Mouse (Mus musculus) forebrain, postnatal 0 days (tissue): ENCODE results near the gene Ginm1. TPM values are rescaled to one million over a fixed set of nuclear protein-coding genes. Genes with fewer than 3 reads are reported as not detected.

ENCODE experiments used
- ATAC-seq: fragments of 200-750 bp; cut with Nextera tagmentation; 2 replicates; pipeline ENCODE4 v1.8.0; 2017; ENCODE audit warnings: mild to moderate bottlenecking, moderate library complexity
- DNase-seq: peaks from one replicate; pipeline ENCODE4 v3.0.0-alpha.2; 2015
- H3K27ac ChIP-seq: fragments of 300-500 bp; sonication (generic); 2 replicates; pipeline ENCODE4 v1.5.1; 2014; ENCODE audit warnings: low read depth, mild to moderate bottlenecking, antibody characterized with exemption, low read length, moderate library complexity, mixed read lengths
- H3K27me3 ChIP-seq: fragments of 300-500 bp; sonication (generic); 2 replicates; pipeline ENCODE4 v1.6.1; 2014; ENCODE audit warnings: mild to moderate bottlenecking, low read length, mixed read lengths; ENCODE audit not compliant: insufficient read depth
- H3K36me3 ChIP-seq: fragments of 300-500 bp; sonication (generic); 2 replicates; pipeline ENCODE4 v1.6.1; 2014; ENCODE audit warnings: mild to moderate bottlenecking, moderate library complexity; ENCODE audit not compliant: insufficient read depth
- H3K4me1 ChIP-seq: fragments of 300-500 bp; sonication (generic); 2 replicates; pipeline ENCODE4 v1.6.1; 2014; ENCODE audit warnings: antibody characterized with exemption; ENCODE audit not compliant: insufficient read depth
- H3K4me2 ChIP-seq: fragments of 300-500 bp; sonication (generic); 2 replicates; pipeline ENCODE4 v1.6.1; 2014; ENCODE audit warnings: low read depth, mild to moderate bottlenecking, moderate library complexity
- H3K4me3 ChIP-seq: fragments of 300-500 bp; sonication (generic); 2 replicates; pipeline ENCODE4 v1.5.1; 2014; ENCODE audit warnings: low read depth, low read length, mixed read lengths
- H3K9ac ChIP-seq: fragments of 300-500 bp; sonication (generic); 2 replicates; pipeline ENCODE4 v1.6.1; 2014; ENCODE audit warnings: mild to moderate bottlenecking
- H3K9me3 ChIP-seq: fragments of 300-500 bp; sonication (generic); 2 replicates; pipeline ENCODE4 v1.6.1; 2016; ENCODE audit warnings: low read length
- CTCF ChIP-seq: sonication (generic); IDR thresholded peaks from 2 replicates; pipeline ENCODE4 v1.5.1; 2016; ENCODE audit warnings: antibody characterized with exemption, control low read depth, low read depth
- WGBS: fragments of 180-500 bp; shearing (Covaris S2); extraction: QIAGEN DNeasy Blood & Tissue Kit; methylation state at CpG from one replicate; pipeline ENCODE4 v1.1.7; 2014; 5-methylcytosine and 5-hydroxymethylcytosine counted together
- microRNA-seq, 2 experiments: library from miRNA; unstranded; fragments of <30 nt; microRNA quantifications; one replicate each; pipeline ENCODE4; 2016
- polyA plus RNA-seq: library from polyadenylated mRNA; unstranded; fragments of >200 nt; fragmentation: Nextera tagmentation; extraction: Ambion mirVana; gene quantifications from 2 replicates; pipeline ENCODE4 v1.2.1, GENCODE M21; 2015
- total RNA-seq: library from RNA; depleted of rRNA; stranded (reverse); fragments of >200 nt; gene quantifications from 2 replicates; pipeline ENCODE4 v1.2.3, GENCODE M21; 2014; rRNA removed

The Ginm1 gene
- total and polyA plus RNA-seq, 2 experiments from 2014 or later = 51.0 to 61.2 TPM

DNA sequence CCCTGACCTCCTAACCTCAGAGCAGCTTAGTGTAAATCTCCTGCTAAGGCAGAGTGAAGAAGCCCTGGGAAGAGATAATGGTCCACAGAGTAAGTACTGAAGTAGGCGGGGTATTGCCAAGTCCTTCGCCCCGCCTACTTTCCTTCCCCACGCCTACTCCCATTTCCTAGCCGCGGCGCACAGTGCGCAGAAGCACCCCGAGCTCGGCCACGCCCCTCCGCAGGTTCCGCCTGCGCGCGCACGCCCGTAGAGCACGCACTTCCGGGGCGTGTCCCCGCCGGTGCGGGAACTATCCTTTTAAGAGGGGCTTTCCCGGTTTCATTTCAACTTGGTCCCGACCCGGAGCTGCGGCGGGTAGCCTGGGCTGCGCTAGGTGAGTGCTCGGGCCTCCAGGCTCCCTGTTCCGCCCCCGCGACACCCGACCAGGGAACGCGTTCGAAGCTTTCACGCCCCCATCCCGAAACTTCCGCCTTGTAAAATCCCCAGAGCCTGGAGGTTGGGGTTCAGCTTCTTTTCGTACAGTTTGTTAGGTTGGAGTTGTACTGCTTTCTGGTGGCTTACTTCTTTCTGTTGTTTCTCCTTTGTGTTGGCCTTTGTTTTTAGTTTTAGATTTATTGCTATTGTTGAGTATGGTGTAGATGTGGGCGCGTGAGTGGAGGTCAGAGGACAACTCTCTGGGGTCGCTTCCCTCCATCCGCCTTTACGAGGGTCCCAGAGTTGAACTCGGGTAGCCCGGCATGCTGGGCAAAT is 66.7 kb downstream of the Ginm1 start, which contains the start of gene Katna1:
TSS of gene Katna1 (plus strand) at position 250 of the 750 bp plus-strand sequence.
- TF ChIP-seq CTCF = no peak
- Histone ChIP-seq H3K4me1 (no peaks in the 10 kb centered on the region), H3K4me2 (peak within 1 kb of the TSS; percentile 90), H3K36me3 (no peaks in the 10 kb centered on the region), H3K9ac (peak within 1 kb of the TSS; percentile 63), H3K27ac (peak within 1 kb of the TSS; percentile 67), H3K9me3 (no peaks in the 10 kb centered on the region), H3K27me3 (no peaks in the 10 kb centered on the region), H3K4me3 (peak within 1 kb of the TSS; percentile 98)
- WGBS = 3% methylated on average over 49 of the region's 49 CpGs
- DNase-seq (peak; percentile 94), ATAC-seq (peak; percentile 100)

Small RNAs within 50 kb of the gene (microRNA-seq; reads per million reads assigned to microRNA genes)
- gene Mir5104 = 0.39 to 0.61 reads per million in 2 experiments

Other genes starting within 250 kb of the Ginm1 start
- 113 and 115 TPM in 2 replicates for gene Lrp11, start 203.0 kb downstream of the Ginm1 start, total RNA-seq
- gene Lrp11, start 203.0 kb downstream of the Ginm1 start, polyA plus RNA-seq = 54.4 and 57.8 TPM in 2 replicates
- 10.5 and 15.2 TPM in 2 replicates for gene Nup43, start 125.3 kb downstream of the Ginm1 start, total RNA-seq
- gene Nup43, start 125.3 kb downstream of the Ginm1 start, polyA plus RNA-seq = 19.1 and 21.7 TPM in 2 replicates
- gene Pcmt1, start 111.7 kb downstream of the Ginm1 start, total RNA-seq = 90.0 and 92.3 TPM in 2 replicates
- gene Pcmt1, start 111.7 kb downstream of the Ginm1 start, polyA plus RNA-seq = 165 and 178 TPM in 2 replicates
- 38.3 and 54.6 TPM in 2 replicates for gene Lats1, start 111.6 kb downstream of the Ginm1 start, total RNA-seq
- gene Lats1, start 111.6 kb downstream of the Ginm1 start, polyA plus RNA-seq = 5.0 and 7.4 TPM in 2 replicates
- 17.8 and 18.7 TPM in 2 replicates for gene Katna1, start 66.8 kb downstream of the Ginm1 start, total RNA-seq
- gene Katna1, start 66.8 kb downstream of the Ginm1 start, polyA plus RNA-seq = 18.8 and 20.3 TPM in 2 replicates
- 37.5 and 49.6 TPM in 2 replicates for gene Ppil4, start 67 bp upstream of the Ginm1 start, total RNA-seq
- 44.4 and 50.2 TPM in 2 replicates for gene Ppil4, start 67 bp upstream of the Ginm1 start, polyA plus RNA-seq
- 0.08 and 0.24 TPM in 2 replicates for gene Zc3h12d, start 39.6 kb upstream of the Ginm1 start, total RNA-seq
- gene Zc3h12d, start 39.6 kb upstream of the Ginm1 start, polyA plus RNA-seq = 0.09 and 0.21 TPM in 2 replicates
- 45.1 and 62.4 TPM in 2 replicates for gene Tab2, start 163.4 kb upstream of the Ginm1 start, total RNA-seq
- gene Tab2, start 163.4 kb upstream of the Ginm1 start, polyA plus RNA-seq = 6.3 and 9.8 TPM in 2 replicates